Mouse (Mus musculus) ovary, adult 2 months (tissue): ENCODE results near the gene Ephb2. TPM values are rescaled to one million over a fixed set of nuclear protein-coding genes. Genes with fewer than 3 reads are reported as not detected.

Experiments used
- polyA plus RNA-seq: library from polyadenylated mRNA; depleted of rRNA; stranded (reverse); fragments of >200 nt; gene quantifications from 2 replicates; pipeline ENCODE4 v1.2.3, GENCODE M21; 2012; rRNA removed

The Ephb2 gene
- 64.1 and 74.2 TPM in 2 replicates for polyA plus RNA-seq

GRCm38 (mm10) chr4:136835621-136836386, at the start of gene Ephb2:
Ephb2 (minus strand) TSS chr4:136835988.

GRCm38 (mm10) chr4:136622388-136622787, 213.4 kb downstream of the Ephb2 start, which contains the start of gene Lactbl1:
Lactbl1 (plus strand) TSS chr4:136622621.

GRCm38 (mm10) chr4:136610387-136610856, 225.4 kb downstream of the Ephb2 start, which contains the start of gene Tex46:
Tex46 (plus strand) TSS chr4:136610437.

GRCm38 (mm10) chr4:136602568-136602967, 233.2 kb downstream of the Ephb2 start, which contains the start of gene Kdm1a:
Kdm1a (minus strand) TSS chr4:136602723.

Other genes starting within 250 kb of the Ephb2 start
- gene Kdm1a, start 233.3 kb downstream of the Ephb2 start, polyA plus RNA-seq, result 31.5 and 41.7 TPM in 2 replicates
- not detected in 2 replicates for gene Tex46, start 225.6 kb downstream of the Ephb2 start, polyA plus RNA-seq
- gene Lactbl1, start 213.4 kb downstream of the Ephb2 start, polyA plus RNA-seq, result 0.18 and 0.35 TPM in 2 replicates
- gene C1qb, start 50.2 kb upstream of the Ephb2 start, polyA plus RNA-seq, result 128 and 171 TPM in 2 replicates
- gene C1qc, start 57.1 kb upstream of the Ephb2 start, polyA plus RNA-seq, result 185 and 205 TPM in 2 replicates
- gene C1qa, start 62.8 kb upstream of the Ephb2 start, polyA plus RNA-seq, result 84.2 and 92.3 TPM in 2 replicates
- 2.0 and 4.5 TPM in 2 replicates for gene Epha8, start 120.8 kb upstream of the Ephb2 start, polyA plus RNA-seq
- 20.4 and 21.2 TPM in 2 replicates for gene Zbtb40, start 212.8 kb upstream of the Ephb2 start, polyA plus RNA-seq